Mouse (Mus musculus): ENCODE data around the gene Uqcc3.
"Not testable (repeated sequence)": the region's sequence is repeated elsewhere in the genome, so short reads cannot be mapped to it uniquely, and the experiment has no call there.

Uqcc3 gene

DNA sequence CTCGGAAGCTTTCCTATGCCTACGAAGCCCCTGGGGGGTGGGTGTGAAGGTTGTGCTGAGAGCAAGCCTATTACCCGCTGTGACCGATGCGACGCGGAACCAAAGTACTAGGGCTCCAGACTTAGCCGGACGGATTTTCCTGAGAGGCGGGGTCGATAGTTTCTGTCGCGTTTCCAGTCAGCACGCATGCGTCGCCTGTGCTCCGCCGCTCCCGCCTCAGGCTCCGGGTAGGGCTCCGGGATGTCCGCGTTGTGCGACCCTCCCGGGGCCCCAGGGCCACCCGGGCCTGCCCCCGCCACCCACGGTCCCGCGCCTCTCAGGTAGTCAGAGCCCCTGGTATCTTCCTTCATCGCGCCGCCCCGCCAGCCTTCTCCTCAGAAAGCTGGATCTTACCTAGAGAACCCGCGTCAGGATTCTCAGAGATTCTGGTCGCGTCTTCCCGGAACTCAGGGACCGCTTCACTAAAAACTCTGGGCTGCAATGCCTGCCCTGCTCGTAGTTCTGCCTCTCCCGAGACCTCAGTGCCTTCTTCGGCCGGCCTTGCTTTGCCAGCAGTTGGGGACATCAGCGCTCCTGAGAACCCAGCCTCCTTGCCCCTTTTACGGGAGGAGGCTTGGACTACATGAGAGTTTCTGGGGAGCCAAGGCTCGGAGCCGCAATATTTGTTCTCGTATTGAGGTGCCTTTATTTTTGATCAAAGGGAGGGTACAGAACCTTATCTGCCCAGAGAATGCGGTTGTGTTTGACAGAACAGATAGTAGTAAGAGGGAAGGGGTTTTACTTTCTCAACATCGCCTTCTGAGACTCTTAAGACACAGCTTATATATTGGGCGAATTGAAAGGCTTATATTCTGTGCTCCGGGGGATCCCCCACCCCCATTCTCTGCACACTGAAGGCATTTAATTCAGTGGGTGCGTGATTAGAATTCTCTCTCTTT lies 12.4 kb upstream of the Uqcc3 start, which contains the start of gene Ints5:
Gene Ints5 (plus strand): TSS at position 177 of the 938 bp plus-strand sequence.
- DNase-seq = peak; percentile 84

DNA sequence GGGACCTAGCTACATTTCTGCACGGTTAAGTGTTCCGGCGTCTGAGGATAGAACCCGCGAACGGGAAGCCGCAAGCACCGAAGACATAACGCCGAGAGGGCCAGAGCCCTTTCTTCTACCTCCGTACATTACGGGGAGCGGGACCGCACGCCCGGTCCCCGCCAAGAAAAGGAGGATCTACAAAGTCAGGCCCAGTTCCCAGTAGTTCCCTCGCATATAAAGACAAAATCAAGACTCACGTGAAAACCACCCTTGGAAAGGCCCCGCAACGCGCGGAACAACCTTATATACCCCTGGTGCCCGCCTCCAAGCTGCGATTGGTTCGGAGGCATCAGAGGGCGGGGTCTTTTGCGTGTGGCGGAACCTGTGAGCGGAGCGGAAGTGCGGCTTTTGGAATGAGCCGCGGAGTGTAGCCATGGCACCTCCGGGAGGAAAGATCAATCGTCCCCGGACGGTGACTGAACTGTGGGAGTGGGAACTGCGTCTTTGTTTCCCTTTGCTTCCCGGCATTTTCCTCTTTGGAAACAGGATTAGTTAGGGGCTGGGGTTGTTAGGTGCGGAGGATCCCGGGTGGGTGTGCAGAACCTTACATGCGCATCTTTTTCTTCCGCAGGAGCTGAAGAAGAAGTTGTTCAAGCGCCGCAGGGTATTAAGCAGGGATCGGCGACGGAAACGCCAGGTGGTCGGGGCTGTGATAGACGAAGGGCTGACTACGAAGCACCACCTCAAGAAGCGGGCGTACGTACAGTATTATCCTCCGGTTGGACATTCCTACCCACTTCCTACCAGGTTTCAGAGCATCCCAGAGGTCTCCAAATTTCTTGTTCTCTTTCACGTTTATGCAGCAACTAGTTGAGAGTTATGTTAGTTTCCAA lies 8.0 kb upstream of the Uqcc3 start, which contains the start of the genes 1810009A15Rik and Gm49416:
Gene 1810009A15Rik (plus strand): TSS at position 343 of the 875 bp plus-strand sequence.
Gene Gm49416 (plus strand): TSS at position 416 of the 875 bp plus-strand sequence.
- peak; percentile 93 for DNase-seq

DNA sequence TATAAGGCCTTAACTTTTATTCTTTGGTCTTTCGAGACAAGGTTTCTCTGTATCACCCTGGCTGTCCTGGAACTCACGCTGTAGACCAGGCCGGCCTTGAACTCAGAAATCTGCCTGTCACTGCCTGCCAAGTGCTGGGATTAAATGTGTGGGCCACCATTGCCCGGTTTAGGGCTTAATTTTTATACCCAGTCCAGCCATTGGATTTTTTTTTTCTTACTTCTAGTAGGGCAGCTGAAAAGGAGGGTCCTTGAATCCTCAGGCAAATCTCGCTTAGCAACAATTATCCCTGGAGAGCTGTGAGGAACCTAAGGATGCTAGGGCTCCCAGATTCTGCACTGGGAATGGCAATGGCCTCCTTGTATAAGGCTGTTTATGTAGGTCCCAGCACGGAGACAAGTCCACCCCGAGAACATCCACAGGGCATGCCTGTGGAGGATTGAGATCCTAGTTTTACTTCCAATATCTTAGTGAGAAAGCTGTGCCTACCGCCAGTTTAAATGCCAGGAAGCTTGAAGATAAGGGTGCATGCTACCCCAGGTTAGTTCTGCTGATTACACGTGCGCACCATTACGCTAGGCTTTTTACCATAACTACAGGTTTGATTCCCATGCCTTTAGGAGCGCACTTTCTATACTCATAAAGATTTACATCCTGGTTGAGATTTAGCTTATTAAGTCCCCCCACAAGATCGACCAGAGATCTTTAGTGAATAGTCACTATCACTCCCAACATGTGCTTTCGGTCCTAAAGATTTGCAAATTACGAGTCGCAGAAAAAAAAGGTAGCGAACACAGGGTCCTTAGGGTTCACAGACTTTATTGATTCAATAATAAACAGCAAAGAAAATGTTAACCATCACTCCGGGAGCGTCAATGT lies 7.1 kb upstream of the Uqcc3 start:
- DNase-seq = no peak

DNA sequence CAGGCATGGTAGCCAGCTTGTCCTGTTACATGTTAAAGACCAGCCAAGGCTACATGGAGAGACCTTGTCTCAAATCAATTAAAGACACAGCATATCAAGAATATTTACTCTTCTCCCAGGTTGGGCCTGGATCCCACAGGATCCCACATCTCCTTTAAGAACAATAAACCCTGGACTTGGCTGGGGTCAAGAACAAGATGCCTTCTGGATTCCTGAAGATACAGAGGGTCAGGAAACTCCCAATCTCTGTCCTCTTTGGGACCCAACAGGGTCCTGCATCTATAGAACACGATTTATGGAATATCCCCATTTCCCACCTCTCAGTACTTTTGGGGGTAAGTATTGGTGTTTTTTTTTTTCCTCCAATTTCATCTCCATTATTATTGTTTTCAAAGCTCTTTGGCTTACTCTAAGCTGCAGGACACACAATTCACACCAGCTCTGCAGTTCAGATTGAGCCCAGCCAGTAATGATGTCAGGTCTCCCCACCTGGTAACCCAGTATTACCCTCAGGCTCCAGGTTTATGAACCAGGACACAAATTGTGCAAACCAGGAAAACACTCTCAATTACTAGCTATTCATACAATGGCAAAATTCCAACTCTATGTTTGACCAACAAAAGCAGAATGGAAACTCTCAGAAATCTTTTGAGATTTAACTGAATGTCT lies 6.3 kb upstream of the Uqcc3 start:
- DNase-seq = no peak

DNA sequence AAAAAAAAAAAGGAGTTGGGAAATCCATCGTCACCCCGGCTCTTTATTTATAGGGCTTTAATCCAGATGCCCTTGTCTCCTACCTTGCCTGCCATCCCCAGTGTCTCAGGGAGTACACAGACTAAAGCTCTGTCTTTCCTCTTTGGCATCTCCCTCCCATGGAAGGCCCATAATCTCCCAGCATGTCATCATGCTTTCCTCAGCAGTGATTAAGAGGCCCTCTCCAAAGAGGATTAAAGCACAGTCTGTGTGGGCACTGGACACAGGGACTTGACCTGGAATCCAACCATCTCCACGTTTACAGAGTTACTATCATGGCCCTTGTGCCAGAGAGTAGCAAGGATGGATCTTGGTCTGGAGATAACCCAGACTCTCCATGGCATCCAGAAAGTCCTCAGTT lies 2.9 kb upstream of the Uqcc3 start, which contains the start of the genes Lbhd1 and Gm49403:
Gene Lbhd1 (plus strand): TSS at position 117 of the 400 bp plus-strand sequence.
Gene Gm49403 (plus strand): TSS at position 315 of the 400 bp plus-strand sequence.
- no peak for DNase-seq

DNA sequence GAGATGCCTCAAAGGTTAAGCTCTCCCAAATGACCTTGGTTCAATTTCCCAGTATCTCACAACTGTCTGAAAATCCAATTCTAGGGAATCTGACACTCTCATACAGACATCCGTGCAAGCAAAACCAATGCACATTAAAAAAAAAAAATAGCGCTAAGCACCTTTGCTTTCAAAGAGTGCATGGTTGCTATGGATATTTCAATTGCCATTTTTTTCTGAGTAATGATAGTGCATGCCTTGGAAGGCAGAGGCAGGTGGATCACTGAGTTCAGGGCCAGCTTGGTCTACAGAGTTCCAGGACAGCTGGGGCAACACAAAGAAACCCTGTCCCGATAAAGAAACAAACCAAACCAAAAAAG lies 290 bp upstream of the Uqcc3 start:
- no peak for DNase-seq

DNA sequence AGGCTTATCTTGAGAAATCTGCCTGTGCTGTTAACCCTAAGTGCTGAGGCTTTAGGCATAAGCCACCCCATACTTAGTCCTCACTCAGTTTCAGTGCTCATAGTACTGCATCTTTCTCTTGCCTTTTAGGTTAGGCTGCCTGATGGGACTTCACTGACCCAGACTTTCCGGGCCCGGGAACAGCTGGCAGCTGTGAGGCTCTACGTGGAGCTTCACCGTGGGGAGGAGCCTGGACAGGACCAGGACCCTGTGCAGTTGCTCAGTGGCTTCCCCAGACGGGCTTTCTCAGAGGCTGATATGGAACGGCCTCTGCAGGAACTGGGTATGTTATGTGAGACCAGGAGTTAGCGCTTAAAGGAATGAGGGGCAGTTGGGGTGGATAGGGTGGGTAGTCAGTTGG lies 5.7 kb downstream of the Uqcc3 start:
- no peak for DNase-seq

DNA sequence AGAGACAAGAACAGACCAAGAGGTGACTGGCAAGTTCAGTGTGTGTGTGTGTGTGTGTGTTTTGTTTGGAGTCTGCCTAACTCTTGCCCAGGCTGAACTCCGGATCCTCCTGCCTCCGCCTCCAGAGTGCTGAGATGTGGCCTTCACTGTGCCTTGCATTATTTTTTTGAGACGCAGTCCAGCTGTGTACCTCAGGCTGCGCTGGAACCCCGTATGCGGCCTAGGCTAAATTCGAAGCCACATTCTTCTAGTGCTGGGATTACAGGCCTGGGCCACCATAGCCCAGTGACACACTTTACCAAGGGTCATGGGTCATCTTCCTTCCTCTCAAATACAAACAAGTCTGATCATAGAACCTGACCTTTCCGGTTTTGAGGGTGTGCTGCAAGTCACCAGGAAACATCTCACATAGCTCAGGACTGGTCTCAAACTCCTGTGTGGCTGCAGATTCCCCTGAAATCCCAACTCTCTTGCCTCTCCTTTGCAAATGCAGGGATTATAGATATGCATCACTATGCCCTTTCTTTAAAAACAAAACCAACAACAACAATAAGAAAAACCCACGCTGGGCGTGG lies 8.4 kb downstream of the Uqcc3 start:
- no peak for DNase-seq

DNA sequence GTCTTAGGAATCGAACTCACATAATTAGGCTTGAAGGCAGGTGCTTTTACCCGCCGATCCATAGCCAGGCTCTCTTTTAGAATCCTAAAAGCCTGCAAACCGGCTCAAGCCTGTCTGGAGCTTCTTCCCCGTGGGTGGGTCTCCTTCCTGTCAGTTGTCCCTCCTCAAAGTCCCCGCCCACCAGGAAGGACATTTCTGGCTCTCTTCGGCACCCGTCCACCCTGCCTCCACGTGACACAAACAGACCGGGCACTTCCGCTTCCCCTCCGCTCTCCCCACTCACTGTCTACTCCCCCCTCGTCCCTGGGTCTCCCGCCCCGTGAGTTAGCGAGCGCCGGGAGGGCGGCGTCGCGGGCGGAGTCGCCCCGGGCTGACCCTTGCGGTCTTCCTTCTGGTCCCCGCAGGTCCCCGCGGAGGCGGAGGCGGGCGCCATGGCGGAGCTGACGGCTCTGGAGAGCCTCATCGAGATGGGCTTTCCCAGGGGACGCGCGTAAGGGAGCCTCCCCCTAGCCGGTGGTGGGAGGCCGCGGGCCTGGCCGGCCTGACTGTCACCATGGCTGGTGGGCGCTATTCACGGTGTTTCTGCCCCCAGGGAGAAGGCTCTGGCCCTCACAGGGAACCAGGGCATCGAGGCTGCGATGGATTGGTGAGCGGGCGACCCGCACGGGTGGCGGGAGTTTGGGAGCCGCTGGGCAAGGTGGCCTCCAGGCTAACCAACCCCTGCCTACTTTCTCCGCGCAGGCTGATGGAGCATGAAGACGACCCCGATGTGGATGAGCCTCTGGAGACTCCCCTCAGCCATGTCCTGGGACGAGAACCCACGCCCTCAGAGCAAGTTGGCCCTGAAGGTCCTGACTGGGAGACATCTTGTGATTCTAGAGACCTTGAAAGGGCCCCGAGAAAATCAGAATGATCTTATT lies 9.2 kb downstream of the Uqcc3 start, which contains the start of gene Ubxn1:
Gene Ubxn1 (plus strand): TSS at position 230 of the 920 bp plus-strand sequence.
- DNase-seq = peak; percentile 98

DNA sequence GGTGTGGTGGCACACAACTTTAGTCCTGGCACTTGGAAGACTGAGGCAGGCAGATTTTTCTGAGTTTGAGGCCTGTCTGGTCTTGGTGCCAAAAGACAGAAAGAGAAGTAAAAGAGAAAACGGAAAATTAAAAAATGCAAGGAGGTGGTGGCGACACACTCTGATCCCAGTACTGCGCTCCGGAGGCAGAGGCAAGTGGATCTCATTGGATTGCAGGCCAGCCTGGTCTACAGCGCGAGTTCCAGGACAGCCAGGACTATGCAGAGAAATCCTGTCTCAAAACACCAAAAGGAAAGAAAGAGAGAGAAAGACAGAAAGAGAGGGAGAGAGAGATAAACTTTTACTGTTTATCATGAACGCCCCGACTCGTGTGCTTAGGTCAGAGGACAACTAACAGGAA lies 9.9 kb downstream of the Uqcc3 start:
- no peak for DNase-seq

DNA sequence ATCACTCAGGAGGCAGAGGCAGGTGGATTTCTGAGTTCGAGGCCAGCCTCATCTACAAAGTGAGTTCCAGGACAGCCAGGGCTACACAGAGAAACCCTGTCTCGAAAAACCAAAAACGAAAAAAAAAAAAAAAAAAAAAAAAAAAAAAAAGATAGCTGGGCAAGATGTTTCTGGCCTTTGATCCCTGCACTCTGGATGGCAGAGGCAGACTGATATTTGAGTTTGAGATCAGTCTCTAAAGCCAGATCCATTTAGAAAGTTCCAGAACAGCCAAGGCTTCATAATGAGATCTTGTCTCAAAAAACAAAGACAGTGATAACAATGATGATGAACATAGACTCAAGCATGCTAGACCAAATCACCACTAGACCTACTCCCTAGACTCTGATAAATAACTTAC lies 10.3 kb downstream of the Uqcc3 start:
- not testable (repeated sequence) for DNase-seq

DNA sequence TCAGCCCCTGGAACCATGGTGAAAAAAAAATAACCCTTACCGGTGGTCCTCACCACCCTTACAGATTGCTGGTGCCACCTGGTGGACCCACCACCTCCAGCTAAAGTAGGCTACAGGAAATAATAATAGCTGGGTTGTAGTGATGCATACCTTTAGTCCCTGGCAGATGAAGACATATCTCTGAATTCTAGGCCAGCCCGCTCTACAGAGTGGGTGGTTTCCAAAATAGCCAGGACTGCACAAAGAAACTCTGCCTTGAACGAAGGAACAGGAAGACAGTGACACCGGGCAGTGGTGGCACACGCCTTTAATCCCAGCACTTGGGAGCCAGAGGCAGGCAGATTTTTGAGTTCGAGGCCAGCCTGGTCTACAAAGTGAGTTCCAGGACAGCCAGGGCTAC lies 16.5 kb downstream of the Uqcc3 start:
- DNase-seq = no peak

DNA sequence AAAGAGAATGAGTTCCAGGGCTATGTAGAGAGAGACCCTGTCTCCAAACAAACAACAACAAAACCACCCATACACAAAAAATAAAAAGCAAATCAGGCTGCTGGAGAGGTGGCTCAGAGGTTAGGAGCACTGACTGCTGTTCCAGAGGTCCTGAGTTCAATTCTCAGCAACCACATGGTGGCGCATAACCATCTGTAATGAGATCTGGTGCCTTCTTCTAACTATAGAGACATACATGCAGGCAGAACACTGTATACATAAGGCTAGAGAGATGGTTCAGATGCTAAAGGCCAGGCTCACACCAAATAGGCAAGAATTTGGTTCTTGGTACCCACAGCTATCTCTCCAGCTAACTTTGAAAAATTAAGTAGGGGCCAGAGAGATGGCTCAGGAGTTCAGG lies 21.7 kb downstream of the Uqcc3 start:
- no peak for DNase-seq

DNA sequence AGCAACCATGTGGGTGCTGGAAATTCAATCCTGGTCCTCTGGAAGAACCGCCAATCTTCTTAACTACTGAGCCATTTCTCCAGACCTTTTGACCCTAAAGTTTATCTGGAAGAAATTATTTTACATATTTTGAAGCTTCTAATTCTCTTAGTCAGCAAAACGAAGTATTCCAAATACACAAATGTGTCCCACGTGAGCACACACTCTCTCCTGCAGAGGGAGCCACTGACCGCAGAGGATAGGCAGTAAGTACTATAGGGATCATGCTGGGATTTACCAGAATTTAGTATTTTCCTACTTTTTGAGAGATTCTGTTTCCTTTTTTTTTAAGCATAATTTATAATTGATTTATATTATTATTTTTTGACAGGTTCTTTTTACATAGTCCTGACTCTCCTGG lies 23.0 kb downstream of the Uqcc3 start:
- DNase-seq = peak; percentile 27

DNA sequence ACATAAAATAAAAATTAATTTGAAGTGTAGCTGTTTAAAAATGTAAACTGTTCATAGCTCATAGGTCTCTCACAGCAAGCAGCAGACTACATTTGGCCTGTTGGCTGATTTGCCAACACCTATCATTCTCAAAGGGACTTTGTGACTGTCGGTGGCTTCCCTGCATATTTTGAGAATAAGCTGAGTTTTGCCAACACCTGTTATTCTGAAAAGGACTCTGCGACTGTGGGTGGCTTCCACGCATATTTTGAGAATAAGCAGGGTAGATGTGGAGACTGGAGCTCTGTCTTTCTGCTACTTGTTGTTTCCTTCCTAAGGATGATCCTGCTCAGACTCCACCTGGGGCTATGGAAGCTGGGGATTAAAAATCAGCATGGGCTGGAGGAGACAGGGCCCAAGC lies 27.6 kb downstream of the Uqcc3 start:
- DNase-seq = no peak

DNA sequence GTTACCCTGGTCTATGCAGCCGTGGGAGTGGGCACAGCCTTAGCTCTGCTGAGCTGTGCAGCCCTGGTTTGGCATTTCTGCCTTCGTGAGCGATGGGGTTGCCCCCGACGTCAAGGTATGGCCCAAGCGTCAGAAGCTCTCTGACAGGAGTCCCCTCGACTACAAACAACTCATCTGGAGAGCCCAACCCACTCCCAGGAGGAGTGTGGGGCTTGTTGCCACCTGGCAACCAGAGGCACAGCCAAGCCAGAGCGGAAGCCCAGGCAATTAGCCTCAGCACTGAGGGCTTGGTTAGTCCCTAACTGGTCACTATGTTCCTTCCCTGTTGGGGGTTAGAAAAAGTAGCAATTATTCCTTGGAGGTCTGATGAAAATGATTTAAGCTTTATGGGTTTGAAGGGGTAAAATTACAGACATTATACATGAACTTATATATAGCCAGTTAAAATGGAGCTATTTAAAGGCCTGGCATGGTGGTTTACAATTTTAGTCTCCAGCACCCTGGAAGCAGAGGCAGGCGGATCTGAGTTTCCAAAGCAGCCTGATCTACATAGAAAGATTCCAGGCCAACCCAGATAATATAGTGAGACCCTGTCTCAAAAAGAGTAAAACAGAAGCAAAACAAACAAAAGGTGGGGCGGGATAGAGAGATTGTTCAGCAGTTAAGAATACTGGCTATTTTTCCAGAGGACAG lies 28.3 kb downstream of the Uqcc3 start:
- no peak for DNase-seq

DNA sequence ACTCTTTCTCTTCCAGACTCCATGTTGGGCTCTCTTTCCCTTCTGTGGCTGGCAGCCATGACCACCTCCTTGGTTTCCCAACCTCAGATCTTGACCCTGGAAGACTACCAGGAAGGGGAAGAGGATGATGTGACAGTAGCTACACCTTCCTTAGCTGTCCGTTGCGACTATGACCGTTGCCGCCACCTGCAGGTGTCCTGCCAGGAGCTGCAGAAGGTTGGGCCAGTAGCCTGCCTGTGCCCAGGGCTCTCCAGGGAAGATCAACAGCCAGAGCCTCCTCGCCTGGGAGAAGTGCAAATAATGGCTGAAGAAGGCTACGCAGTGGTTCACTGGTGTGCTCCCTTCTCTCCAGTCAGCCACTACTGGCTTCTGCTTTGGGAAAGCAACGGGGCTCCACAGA lies 29.1 kb downstream of the Uqcc3 start:
- DNase-seq = peak; percentile 10

DNA sequence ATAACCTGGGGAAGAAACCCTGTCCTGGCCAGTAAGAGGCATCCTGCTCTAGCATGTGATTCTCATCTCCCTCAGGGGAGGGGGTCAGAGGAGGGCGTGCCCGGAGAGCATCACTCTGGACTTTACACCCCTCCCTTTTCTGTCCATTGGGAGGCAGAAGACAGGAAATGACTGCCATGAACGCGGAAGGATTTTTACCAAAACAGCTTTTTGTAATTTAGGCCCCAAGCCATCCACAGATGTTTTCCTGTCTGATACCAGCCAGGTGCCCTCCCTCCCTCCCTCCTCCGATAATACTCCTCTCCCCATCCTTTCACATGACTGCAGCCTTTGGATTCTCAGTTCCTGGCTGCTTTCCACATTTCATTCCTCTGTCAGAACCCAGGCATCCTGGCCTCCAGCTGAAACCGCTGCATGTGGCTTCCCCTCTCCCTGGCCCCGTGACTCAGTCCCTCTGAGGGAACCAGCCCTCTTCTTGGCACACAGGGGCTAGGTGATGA lies 30.3 kb downstream of the Uqcc3 start, which contains the start of gene Lrrn4cl:
Gene Lrrn4cl (plus strand): TSS at position 367 of the 500 bp plus-strand sequence.
- peak; percentile 19 for DNase-seq

DNA sequence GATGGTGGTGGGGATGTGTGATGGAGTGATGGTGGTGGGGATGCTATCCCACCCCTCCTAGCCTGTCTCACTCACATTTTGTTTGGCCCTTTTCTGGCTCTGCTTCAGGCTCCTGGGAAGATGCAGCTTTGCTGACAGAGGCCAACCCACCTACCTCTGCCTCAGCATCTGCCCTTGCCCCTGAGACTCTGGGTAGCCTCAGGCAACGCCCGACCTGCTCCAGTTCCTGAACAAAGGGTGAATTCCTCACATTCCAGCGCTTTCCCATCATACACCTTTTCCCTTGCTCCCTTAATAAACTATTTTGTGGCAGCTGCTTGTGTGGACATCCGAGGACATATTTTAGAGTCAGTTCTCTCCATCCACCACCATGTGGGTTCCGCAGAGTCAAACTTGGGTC lies 32.4 kb downstream of the Uqcc3 start:
- DNase-seq = no peak

All from cerebellum, adult 9-10 months (tissue).